Mouse (Mus musculus): ENCODE results near the gene Mcrip1. TPM values are rescaled to one million over a fixed set of nuclear protein-coding genes. Genes with fewer than 3 reads are reported as not detected.
"Not testable (repeated sequence)": the region's sequence is repeated elsewhere in the genome, so short reads cannot be mapped to it uniquely, and the experiment has no call there.

The Mcrip1 gene
- total RNA-seq (2021) = 10 to 100 TPM; 74.9 to 77.0 TPM
- long read RNA-seq, experiment 1, transcript Mcrip1-201 (5 exons, 1,205 nt) = major isoform, 134 of 162 reads
- long read RNA-seq, experiment 1, transcript Mcrip1-202 (4 exons, 1,256 nt) = minor isoform, 8 of 162 reads
- long read RNA-seq, experiment 1, partial matches to known transcripts = 15 of 162 reads
- long read RNA-seq, experiment 1, other reads (novel, unspliced or antisense) = 5 of 162 reads
- long read RNA-seq, experiment 2, transcript Mcrip1-201 (5 exons, 1,205 nt) = major isoform, 122 of 137 reads
- long read RNA-seq, experiment 2, partial matches to known transcripts = 6 of 137 reads
- long read RNA-seq, experiment 2, other reads (novel, unspliced or antisense) = 7 of 137 reads

DNA sequence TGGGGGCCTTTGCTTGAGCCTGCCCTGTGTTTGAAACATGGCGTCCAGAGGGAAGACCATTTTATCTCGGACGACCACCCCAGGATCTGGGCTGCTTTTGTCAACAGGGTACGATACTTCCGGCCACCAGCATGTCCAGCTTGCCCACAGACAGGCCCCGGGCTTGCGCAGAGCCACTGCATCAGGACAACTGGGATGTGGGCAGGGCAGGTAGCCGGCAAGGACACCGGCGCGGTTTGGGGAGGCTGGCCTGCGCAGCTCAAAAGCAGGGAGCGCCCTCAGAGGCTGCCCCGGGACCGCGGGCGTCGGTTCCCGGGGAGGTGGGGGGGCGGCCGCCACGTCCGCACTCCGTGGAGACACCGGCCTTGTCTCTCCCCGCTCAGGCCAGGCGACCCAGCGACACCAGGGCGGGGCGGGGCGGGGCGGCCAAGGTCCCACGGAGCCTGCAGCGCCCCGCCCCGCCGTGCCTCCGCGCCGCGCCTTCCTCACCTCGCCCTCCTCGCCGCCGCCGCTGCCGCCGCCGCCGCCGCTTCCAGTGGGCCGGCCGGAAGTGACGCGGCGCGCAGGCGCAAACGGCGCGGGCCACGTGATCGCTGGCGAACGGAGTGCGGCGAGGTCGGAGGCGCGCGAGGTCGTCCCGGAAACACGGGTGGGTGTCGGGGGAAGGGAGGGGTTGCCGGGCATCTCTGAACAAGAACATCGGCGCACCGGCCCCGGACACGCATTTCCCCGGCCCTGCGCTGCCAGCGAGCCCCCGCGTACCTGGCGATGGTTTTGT, at the start of gene Mcrip1:
Mcrip1 (minus strand) TSS at position 560 of the 778 bp plus-strand sequence.
- DNase-seq (ENCODE audit: low spot score in 2 of 2) = peak; percentile 95 to 96

DNA sequence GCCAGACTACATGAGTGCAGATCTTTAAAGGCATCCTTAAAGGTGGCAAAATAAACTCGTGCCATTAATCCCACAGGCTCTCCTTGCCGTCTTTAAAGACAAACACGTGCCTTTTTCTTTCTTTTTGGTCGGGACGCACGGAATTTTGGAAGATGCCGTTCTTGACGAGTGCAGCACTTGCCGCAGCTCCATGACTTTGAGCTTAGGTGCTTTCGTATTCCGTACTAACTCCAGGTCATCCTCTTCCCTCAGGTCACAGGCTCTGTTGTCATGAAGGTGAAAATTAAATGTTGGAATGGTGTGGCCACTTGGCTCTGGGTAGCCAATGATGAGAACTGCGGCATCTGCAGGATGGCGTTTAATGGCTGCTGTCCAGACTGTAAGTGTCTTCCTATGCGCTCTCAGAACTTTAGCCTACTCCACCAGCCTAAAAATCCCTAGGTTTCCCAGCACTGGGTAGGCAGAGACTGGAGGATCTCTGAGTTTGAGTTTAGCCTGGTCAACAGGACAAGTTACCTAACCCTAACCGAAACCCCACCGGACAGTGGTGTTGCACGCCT, 49.5 kb upstream of the Mcrip1 start:
- DNase-seq (ENCODE audit: low spot score in 2 of 2) = no peak

DNA sequence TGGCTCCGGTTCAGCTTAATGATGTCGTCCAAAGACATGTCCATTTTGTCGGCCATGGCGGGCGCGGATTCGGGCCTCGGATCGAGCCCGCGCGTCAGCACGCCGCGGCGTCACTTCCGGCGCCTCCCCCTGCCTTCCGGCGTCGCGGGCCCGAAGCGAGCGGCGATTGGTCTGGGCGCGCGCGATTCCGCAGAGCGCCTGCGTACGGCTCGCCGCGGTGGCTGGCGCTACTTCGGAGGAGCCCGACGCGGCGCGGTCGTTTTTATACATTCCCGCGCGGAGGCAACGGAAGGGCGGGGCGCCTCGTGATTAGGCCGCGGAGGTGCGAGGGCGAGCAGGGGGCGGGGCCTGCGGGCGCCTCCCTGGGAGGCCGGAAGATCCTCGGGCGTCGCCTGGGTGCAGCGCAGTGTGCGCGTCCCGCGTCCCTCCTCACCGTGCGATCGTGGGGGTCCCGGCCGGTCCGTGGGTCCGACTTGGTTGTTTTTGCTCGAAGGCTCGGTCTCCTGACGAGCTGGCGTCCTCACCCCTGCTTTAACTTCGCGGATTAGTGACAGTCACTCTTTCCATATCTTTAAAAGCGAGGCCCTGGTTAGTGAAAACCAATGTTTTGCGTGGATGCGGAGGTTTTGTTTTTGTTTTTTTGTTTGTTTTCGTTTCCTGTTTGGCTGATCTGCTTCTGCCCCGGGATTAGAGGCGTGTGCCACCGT, 48.9 kb upstream of the Mcrip1 start, which contains the start of the genes Alyref and Anapc11:
Alyref (minus strand) TSS at position 83 of the 707 bp plus-strand sequence.
Anapc11 (plus strand) TSS at position 139 of the 707 bp plus-strand sequence.
- peak; percentile 92 to 96 for DNase-seq (ENCODE audit: low spot score in 2 of 2)

DNA sequence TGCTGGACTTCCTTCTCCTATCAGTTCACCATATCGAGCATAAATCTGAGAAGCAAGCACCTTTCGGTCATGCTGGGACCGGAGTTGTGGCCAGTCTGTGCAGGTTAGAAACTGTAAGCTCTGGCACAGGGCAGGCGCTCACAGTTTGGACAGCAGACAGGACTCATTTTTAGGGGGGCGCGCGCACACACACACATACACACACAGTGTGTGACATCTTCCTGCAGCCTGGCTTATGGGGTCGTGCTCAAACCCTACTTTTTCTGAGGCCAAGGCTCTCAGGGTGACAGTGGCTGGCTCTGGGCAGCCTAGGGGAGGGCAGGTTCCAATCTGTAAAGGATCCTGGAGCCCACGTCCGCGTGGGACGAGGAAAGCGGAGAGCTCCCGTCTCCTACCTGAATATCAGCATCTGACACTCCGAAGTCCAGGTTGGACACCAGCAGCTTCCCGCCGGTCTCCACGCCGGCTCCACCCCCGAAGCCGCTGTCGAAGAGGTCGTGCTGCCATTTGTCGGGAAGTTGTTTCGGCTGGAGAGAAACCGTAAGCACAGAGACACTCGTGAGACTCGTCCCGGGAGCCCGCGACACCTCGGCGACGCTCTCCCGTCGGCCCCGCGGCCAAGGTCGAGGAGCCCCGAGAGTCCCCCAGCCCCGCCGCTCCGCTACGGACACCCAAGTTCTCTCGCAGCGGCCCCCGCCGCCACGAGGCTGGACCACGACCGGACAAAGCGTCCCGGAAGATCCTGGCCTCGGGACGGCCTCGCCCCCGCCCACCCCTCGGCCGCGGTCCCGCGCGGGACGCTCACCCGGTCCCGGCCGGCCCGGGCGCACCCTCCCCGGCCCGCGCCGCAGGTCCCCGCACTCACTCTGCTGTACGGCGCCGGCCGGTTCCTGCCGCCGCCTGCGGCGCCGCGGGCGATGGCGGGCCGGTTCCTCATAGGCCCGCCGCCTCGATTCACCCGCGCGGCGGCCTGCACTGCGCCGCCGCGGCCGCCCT, 48.0 kb upstream of the Mcrip1 start:
- DNase-seq (ENCODE audit: low spot score in 2 of 2) = no peak

DNA sequence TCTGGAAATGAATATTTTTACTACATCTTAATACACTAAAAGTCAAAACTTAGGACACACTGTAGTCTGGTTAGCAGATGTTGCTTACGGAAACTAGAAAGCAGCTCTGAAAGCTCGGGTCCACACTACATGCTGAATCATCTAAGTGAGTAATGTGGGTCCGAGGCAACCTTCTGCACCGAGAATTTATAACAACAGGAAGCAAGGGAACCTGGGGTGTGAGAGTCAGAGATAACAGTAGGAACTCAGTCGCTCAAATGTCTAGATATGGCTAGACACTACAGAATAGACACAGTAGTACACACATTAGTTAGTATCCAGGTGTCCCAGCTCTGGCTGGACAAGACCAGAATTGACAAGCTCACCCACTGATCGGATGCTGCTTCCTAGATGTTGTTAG, 39.0 kb upstream of the Mcrip1 start:
- no peak for DNase-seq (ENCODE audit: low spot score in 2 of 2)

DNA sequence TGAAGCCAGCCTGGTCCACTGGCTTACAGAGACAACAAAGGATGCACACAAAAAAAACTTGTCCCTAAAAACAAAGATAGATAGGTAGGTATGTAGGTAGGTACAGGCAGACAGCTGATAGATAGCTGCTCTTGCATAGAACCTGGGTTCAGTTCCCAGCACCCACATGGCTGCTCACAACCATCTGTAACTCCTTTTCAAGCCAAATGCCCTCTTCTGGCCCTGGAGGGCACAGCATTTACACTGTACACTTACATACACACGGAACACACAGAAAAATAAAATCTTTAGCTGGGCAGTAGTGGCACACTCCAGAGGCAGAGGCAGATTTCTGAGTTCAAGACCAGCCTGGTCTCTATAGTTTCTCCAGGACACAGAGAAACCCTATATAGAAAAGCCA, 34.4 kb upstream of the Mcrip1 start:
- no peak for DNase-seq (ENCODE audit: low spot score in 2 of 2)

DNA sequence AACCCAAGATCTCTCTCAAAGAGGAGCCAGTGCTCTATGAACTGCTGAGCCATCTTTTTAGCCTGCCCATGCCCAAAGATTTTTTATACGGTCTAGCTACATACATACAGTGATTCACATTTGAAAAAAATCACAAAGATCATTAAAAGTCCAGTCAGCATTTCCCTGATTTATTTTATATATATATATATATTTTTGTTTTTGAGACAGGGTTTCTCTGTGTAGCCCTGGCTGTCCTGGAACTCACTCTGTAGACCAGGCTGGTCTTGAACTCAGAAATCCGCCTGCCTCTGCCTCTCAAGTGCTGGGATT, 33.4 kb upstream of the Mcrip1 start:
- DNase-seq (ENCODE audit: low spot score in 2 of 2) = not testable (repeated sequence)

DNA sequence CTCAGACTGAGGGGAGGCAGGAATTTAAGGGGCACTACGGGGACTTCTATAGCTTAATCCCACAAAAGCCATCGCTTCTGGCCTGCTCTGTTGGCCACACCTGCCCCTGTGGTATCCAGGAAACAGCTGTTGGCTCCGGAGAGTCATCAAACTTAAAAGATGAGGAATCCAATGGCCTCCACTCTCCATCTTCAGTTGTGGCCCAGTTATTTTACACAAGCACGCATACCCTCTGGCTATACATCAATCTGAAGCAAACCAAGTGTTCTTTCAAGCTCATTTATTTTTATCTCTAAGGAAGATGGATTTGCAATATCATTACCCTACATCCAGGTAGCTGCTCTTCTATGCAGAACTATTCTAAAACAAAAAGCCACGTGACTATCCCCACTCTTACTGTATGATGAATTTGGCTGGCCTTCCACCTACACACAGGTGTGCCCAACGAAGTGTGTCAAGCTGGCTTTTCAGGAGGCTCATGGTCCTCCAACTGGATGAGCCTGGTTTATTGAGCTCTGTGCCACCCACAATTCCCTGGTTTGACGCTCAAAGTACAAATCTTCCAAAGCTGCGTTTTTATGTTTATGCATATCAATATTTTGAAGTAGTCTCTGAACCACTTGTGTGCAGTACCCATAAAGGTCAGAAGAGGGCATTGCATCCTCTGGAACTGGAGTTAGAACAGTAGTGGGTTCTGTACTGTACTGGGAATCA, 32.9 kb upstream of the Mcrip1 start:
- DNase-seq (ENCODE audit: low spot score in 2 of 2) = no peak

DNA sequence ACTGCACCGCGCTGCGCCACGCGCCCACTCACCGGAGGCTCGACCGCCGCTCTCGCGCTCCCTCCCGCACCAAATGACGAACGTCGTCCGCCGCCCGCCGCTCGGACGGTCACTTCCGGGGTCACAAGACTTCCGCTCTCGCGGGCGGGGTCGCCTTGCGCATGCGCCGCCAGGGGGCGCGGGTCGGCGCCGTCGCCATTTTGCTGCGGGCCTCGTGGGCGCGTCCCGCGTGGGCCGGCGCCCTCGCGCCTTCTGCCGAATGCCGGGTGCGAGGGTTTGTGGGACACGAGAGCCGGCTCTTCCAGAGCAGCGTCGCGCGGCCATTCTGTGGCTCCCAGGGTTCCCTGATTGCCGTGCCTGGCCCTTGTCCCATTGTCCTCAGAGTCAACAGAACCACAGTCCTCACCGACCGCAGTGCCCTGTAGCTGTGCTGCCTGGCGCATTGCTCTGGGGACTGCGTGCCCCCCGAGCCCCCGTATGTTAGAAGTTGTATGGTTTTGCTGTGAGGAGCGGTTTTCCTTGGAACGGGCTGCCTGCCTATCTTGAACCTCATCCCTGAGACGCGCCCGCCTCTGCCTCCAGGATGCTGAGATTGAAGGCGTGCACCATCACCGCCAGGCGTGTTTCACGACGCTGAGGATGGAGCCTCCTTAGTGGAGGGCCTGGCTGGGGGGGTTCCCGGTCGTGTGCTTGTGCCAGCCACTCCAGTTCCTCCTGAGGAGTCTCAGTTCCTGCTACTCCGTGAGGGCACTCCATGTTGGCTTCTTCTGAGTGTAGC, 32.2 kb upstream of the Mcrip1 start, which contains the start of gene Arhgdia:
Arhgdia (minus strand) TSS at position 135 of the 778 bp plus-strand sequence.
- DNase-seq (ENCODE audit: low spot score in 2 of 2) = peak; percentile 84 to 94

DNA sequence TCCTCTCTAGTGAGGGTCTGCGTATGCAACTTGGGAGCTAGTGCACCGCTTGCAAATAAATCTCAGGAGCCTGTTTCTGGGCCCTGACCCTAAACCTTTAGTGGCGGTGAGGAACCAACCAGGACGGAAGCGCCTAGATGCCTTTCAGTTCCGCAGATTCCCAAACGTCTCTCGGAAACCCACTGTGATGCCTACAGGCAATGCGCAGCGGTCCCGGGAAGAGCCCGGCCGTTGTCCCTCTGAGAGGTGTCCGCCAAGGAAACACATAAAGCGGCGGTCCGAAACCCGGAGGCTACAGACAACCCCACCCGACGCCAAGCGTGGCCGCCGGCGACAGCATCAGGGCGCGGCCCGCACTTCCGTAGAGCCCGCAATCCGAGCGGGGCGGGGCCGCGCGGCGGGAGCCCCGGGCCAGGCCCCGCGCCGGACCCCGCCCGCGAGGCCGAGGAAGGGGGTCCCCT, 31.4 kb upstream of the Mcrip1 start:
- peak in 1 of 2 experiments; percentile 36 for DNase-seq (ENCODE audit: low spot score in 2 of 2)

DNA sequence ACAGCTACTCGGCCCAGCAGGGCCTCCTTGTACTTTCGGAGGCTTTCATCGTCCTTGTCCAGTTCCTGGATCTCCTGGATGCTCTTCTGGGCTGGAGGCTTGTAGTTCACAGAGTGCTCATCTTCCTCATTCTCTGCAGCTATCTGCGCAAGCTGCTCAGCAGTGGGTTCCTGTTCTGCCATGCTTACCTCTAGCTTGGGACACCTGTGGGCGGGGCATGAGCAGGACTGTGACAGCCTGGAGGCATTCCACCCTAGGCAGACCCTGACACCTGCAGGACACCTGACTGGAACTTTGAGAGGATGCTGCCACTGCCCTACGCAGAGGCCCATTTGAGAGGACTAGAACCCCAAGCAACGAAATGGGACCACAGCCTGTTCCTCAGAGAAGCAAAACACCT, 30.7 kb upstream of the Mcrip1 start:
- DNase-seq (ENCODE audit: low spot score in 2 of 2) = no peak

DNA sequence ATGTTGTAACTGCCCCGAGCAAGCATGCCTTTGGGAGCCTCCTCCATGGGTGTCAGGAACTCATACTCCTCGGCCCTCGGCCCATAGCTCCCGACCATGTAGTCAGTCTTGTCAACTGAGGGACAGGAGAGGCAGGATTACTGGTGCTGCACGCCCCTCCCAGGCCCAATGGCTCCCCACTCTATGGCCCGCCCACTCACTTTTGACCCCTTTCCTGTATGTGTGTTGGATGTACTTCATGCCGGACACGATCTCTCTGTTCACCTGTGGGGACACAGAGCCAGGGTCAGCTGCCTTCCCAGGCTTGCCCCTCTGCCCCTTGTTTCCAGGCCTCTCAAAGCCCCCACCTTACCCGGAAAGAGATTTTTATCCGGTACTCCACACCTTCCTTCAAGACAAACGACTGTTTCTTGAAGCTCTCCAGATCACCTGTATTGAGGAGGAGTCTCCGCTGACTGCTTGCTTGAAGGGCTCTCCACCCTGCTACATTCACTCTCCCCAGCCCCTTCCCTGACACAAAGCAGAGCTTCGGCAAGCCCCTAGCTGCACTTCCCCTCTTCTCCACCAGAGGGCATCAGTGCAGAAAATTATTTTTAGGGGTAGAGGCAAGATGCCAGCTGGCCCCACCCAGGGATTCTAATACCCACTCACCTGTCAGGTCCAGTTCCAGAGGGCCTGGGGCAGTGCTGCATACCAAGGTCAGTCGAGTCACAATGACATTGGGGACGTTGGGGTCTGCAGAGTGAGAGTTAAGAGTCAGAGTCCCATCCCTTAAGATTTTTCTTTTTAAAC, 30.0 kb upstream of the Mcrip1 start:
- DNase-seq (ENCODE audit: low spot score in 2 of 2) = peak; percentile 56 to 75

DNA sequence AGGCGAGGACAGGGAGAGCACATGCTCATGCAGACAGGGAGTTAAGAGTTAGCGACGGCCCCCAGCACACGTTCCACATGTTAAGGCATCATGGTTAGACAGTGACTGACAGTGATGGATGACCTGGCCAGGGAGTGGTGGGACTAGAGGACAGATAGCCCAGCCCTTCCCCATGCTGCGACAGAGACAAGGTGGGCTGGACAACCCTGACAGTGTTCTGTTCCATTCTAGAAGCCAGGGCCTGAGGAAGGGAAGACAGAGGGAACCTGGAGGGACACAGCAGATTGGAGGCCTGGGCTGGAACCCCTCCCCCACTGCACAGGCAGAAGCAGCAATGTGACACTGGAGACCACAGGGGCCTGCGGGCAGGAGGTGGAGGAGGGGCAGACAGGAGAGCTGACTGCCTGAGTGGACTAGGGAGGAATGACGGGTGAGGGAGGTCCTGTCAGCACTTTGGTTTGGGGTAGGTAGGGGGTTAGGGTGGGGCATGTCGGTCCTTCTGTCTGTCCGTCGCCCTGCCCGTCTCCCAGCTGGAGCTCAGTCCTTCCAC, 29.2 kb upstream of the Mcrip1 start:
- DNase-seq (ENCODE audit: low spot score in 2 of 2) = no peak

DNA sequence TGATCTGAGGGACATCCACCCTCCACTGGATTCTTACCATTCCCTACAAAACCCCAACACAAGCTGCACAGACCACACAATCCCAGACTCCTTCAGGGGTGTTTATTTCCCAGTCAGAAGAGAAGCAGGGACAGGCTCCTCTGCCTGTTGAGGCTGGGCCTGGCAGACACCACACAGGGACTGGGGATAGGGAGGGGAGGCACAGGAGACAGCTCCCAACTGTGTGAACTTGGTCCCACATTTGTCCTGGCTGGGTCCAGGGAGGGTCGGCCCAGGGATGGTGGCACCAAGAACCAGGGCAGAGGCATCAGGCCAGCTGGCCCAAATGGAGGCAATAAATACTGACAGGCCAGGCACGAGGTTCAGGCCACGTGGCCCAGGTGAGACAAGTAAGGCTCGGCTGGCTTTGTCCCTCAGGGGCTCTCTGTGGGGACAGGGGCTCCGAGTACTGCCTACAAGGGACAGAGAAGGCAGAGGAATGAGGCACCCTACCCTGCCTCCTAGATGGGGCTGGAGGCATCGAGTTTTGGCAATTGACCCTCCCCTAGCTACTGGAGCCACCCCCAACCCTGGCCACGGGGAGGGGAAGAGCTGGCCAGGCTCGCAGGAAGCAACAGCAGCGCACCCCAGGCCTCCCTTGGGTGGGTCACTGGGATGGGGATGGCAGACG, 28.6 kb upstream of the Mcrip1 start:
- no peak for DNase-seq (ENCODE audit: low spot score in 2 of 2)

DNA sequence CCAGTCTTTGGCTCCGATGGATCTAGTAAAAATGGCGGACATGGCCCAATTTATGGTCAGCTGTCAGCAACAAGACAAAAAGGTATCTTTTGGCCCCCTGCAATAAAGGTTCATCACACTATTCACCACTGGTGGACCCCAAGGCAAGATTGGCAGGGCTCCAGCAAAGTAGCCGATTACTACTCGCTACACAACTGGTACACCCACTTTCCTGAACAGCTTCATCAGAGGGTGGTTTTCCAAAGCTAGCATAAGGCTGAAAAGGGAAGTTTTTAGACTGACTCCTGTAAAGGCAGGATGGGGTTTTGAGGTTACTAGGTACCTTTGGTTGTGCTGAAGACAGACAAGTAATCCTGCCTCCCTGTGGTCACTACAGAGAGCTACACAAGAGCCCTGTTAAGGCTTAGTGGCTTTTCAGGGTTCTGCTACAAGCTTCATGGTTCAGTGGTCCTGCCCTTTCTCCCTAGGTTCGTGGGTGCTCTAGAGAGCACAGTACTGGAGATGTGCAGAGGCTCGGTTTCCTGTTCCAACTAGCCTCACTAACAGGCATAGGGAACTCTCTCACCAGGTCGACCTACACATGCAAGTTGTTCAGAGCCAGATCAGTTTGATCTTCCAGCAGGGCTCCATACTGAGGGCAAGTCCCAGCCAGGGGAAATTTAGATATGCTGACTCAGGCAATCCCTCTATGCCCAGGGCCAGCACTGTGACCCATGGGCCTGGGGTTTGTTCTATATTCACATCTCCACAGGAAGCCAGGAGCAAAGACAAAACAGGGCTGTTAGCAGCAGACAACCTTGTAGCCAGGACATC, 27.9 kb upstream of the Mcrip1 start:
- DNase-seq (ENCODE audit: low spot score in 2 of 2) = no peak

DNA sequence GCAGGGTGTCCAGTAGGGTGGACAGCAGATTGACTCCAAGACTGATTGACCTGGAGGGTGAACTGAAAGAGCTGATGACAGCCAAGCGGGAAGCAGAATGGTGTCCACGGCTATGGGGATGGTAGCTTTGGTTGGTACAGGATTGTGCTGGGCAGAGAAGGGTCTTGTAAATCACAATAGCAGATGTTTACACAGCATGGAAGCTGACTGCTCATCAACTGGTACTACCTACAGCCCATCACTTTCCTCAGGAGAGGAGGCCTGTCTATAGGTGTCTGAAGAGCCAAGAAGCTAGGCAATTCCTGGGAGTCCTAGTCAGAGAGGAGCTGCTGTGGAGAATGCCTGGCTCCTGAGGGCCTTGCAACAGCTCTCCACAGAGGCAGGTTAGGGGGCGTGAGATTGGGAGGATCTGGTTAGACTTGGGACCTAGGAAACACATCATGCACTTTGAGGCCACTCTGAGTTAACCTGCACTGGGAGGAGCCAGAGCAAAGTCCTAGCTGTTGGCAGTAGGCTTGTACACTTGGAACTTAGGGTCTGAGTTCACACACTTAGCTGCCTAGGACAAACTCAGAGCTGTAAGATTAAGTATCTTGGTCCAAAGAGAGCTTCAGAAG, 26.9 kb upstream of the Mcrip1 start:
- DNase-seq (ENCODE audit: low spot score in 2 of 2) = no peak

All from left cerebral cortex, adult 18-20 months (tissue).